Mouse (Mus musculus) MEL (cell line): ENCODE measurements around the gene Lpin3. TPM values are rescaled to one million over a fixed set of nuclear protein-coding genes. Genes with fewer than 3 reads are reported as not detected.

Experiments used
- DNase-seq: peaks from one replicate; pipeline ENCODE4 v3.0.0; 2011; ENCODE audit warnings: low read depth, low spot score
- H3K27ac ChIP-seq: 2 replicates; pipeline ENCODE4 v1.5.1; 2012; ENCODE audit warnings: low read depth, mild to moderate bottlenecking, control low read depth, low read length, moderate library complexity; ENCODE audit not compliant: control insufficient read depth
- H3K27me3 ChIP-seq, 2 experiments: fragments of 150-350 bp in 1 of 2; sonication (generic) in 1 of 2; 2 replicates each; pipeline ENCODE4 v1.6.1; 2012; ENCODE audit warnings: low read length in 2 of 2, mild to moderate bottlenecking in 2 of 2, improper control_type of control experiment in 1 of 2, moderate library complexity in 1 of 2; ENCODE audit not compliant: insufficient read depth in 2 of 2, control insufficient read depth in 1 of 2
- H3K36me3 ChIP-seq, 2 experiments: 2 replicates each; pipeline ENCODE4 v1.6.1; 2012 to 2014; ENCODE audit warnings: low read length in 2 of 2, improper control_type of control experiment in 1 of 2, inconsistent platforms in 1 of 2, mild to moderate bottlenecking in 1 of 2; ENCODE audit not compliant: insufficient read depth in 2 of 2, control insufficient read depth in 1 of 2
- H3K4me1 ChIP-seq, 2 experiments: fragments of 150-350 bp in 1 of 2; sonication (generic) in 1 of 2; 2 replicates each; pipeline ENCODE4 v1.6.1; 2012; ENCODE audit warnings: low read length in 2 of 2, improper control_type of control experiment in 1 of 2, mild to moderate bottlenecking in 1 of 2; ENCODE audit not compliant: insufficient read depth in 2 of 2, control insufficient read depth in 1 of 2
- H3K4me3 ChIP-seq, 2 experiments: fragments of 150-350 bp in 1 of 2; sonication (generic) in 1 of 2; 2 replicates each; pipeline ENCODE4 v1.5.1; 2012; ENCODE audit warnings: low read depth in 2 of 2, low read length in 2 of 2, mild to moderate bottlenecking in 2 of 2, moderate library complexity in 2 of 2, control low read depth in 1 of 2, improper control_type of control experiment in 1 of 2; ENCODE audit not compliant: control insufficient read depth in 1 of 2, insufficient read depth in 1 of 2
- H3K79me2 ChIP-seq: 2 replicates; pipeline ENCODE4 v1.6.1; 2012; ENCODE audit warnings: mild to moderate bottlenecking, low read length, moderate library complexity; ENCODE audit not compliant: control insufficient read depth, poor library complexity, insufficient read depth
- H3K9ac ChIP-seq: 2 replicates; pipeline ENCODE4 v1.6.1; 2012; ENCODE audit warnings: low read depth, mild to moderate bottlenecking, control low read depth, low read length, moderate library complexity; ENCODE audit not compliant: control insufficient read depth, poor library complexity, severe bottlenecking
- H3K9me3 ChIP-seq: fragments of 150-350 bp; sonication (generic); replicated peaks from 2 replicates; pipeline ENCODE4 v1.6.1; 2012; ENCODE audit warnings: mild to moderate bottlenecking, low read length, improper control_type of control experiment, moderate library complexity; ENCODE audit not compliant: insufficient read depth
- CHD2 ChIP-seq: IDR thresholded peaks from 2 replicates; pipeline ENCODE4 v1.6.1; 2011; ENCODE audit warnings: low read length, improper control_type of control experiment
- ELF1 ChIP-seq: IDR thresholded peaks from 2 replicates; pipeline ENCODE4 v1.6.1; 2014; ENCODE audit warnings: low read depth, mild to moderate bottlenecking, inconsistent platforms, low read length, improper control_type of control experiment, moderate library complexity
- EP300 ChIP-seq, 2 experiments: IDR thresholded peaks; 2 replicates each; pipeline ENCODE4 v1.6.1; 2011; ENCODE audit warnings: improper control_type of control experiment in 2 of 2, low read length in 2 of 2, low read depth in 1 of 2, mild to moderate bottlenecking in 1 of 2
- ETS1 ChIP-seq: IDR thresholded peaks from 2 replicates; pipeline ENCODE4 v1.6.1; 2012; ENCODE audit warnings: low read depth, mild to moderate bottlenecking, inconsistent platforms, low read length, improper control_type of control experiment, moderate library complexity
- GABPA ChIP-seq: IDR thresholded peaks from 2 replicates; pipeline ENCODE4 v1.6.1; 2012; ENCODE audit warnings: low read depth, mild to moderate bottlenecking, inconsistent platforms, low read length, improper control_type of control experiment, moderate library complexity
- HCFC1 ChIP-seq: IDR thresholded peaks from 2 replicates; pipeline ENCODE4 v1.6.1; 2012; ENCODE audit warnings: low read depth, mild to moderate bottlenecking, inconsistent platforms, low read length, improper control_type of control experiment, moderate library complexity
- JUND ChIP-seq: IDR thresholded peaks from 2 replicates; pipeline ENCODE4 v1.6.1; 2011; ENCODE audit warnings: low read depth, mild to moderate bottlenecking, improper control_type of control experiment, low read length
- KAT2A ChIP-seq: conservative IDR thresholded peaks from 2 replicates; pipeline ENCODE4 v1.6.1; 2012; ENCODE audit warnings: low read depth, low read length, improper control_type of control experiment, inconsistent platforms
- MAFK ChIP-seq: IDR thresholded peaks from 2 replicates; pipeline ENCODE4 v1.6.1; 2011; ENCODE audit warnings: low read depth, mild to moderate bottlenecking, low read length, improper control_type of control experiment, borderline replicate concordance
- MAZ ChIP-seq: IDR thresholded peaks from 2 replicates; pipeline ENCODE4 v1.6.1; 2012; ENCODE audit warnings: low read depth, mild to moderate bottlenecking, inconsistent platforms, low read length, improper control_type of control experiment
- MEF2A ChIP-seq: IDR thresholded peaks from 2 replicates; pipeline ENCODE4 v1.6.1; 2014; ENCODE audit warnings: low read depth, mild to moderate bottlenecking, inconsistent platforms, low read length, improper control_type of control experiment; ENCODE audit not compliant: poor library complexity, insufficient replicate concordance, severe bottlenecking; ENCODE audit errors: extremely low read depth
- MXI1 ChIP-seq: IDR thresholded peaks from 2 replicates; pipeline ENCODE4 v1.6.1; 2011; ENCODE audit warnings: mild to moderate bottlenecking, low read depth, low read length, improper control_type of control experiment
- MYC ChIP-seq: IDR thresholded peaks from 2 replicates; pipeline ENCODE4 v1.6.1; 2011; ENCODE audit warnings: low read depth, mild to moderate bottlenecking, low read length, improper control_type of control experiment, moderate library complexity
- NELFE ChIP-seq: IDR thresholded peaks from 2 replicates; pipeline ENCODE4 v1.6.1; 2011; ENCODE audit warnings: low read depth, low read length, improper control_type of control experiment
- POLR2A ChIP-seq, 2 experiments: IDR thresholded peaks; 2 replicates each; pipeline ENCODE4 v1.6.1; 2011 to 2012; ENCODE audit warnings: low read length in 2 of 2, mild to moderate bottlenecking in 2 of 2, control low read depth in 1 of 2, improper control_type of control experiment in 1 of 2, low read depth in 1 of 2, moderate library complexity in 1 of 2; ENCODE audit not compliant: control insufficient read depth in 1 of 2, insufficient read depth in 1 of 2, poor library complexity in 1 of 2
- RAD21 ChIP-seq: IDR thresholded peaks from 2 replicates; pipeline ENCODE4 v1.6.1; 2011; ENCODE audit warnings: mild to moderate bottlenecking, low read depth, low read length, improper control_type of control experiment
- SIN3A ChIP-seq: IDR thresholded peaks from 2 replicates; pipeline ENCODE4 v1.6.1; 2012; ENCODE audit warnings: low read length, improper control_type of control experiment, inconsistent platforms
- TAL1 ChIP-seq: IDR thresholded peaks from 2 replicates; pipeline ENCODE4 v1.6.1; 2012; ENCODE audit warnings: mild to moderate bottlenecking, inconsistent platforms, low read length, moderate library complexity, mixed read lengths
- TBP ChIP-seq: IDR thresholded peaks from 2 replicates; pipeline ENCODE4 v1.8.0; 2011; ENCODE audit warnings: low read depth, low read length, improper control_type of control experiment
- USF1 ChIP-seq: IDR thresholded peaks from 2 replicates; pipeline ENCODE4 v1.6.1; 2014; ENCODE audit warnings: low read depth, mild to moderate bottlenecking, inconsistent platforms, low read length, improper control_type of control experiment, moderate library complexity
- ZNF384 ChIP-seq: IDR thresholded peaks from 2 replicates; pipeline ENCODE4 v1.6.1; 2012; ENCODE audit warnings: low read depth, mild to moderate bottlenecking, inconsistent platforms, low read length, improper control_type of control experiment
- polyA plus RNA-seq, 2 experiments: library from polyadenylated mRNA; stranded (reverse) in 1 of 2; unstranded in 1 of 2; fragments of >175 nt in 1 of 2; fragments of >200 nt in 1 of 2; gene quantifications; 2 replicates each; pipeline versions ENCODE4 v1.2.1 to v1.2.4; 2012; ENCODE audit warnings: low replicate concordance in 2 of 2, low read depth in 1 of 2; ENCODE audit not compliant: insufficient read length in 2 of 2, insufficient read depth in 1 of 2, missing spikeins in 1 of 2
- total RNA-seq: library from RNA; depleted of rRNA; stranded (reverse); fragments of 300-350 nt; gene quantifications from 2 replicates; pipeline ENCODE4 v1.2.3, GENCODE M21; 2012

Lpin3 gene
- total and polyA plus RNA-seq, 3 experiments: 0.08 to 0.17 TPM; not detected in 1

DNA sequence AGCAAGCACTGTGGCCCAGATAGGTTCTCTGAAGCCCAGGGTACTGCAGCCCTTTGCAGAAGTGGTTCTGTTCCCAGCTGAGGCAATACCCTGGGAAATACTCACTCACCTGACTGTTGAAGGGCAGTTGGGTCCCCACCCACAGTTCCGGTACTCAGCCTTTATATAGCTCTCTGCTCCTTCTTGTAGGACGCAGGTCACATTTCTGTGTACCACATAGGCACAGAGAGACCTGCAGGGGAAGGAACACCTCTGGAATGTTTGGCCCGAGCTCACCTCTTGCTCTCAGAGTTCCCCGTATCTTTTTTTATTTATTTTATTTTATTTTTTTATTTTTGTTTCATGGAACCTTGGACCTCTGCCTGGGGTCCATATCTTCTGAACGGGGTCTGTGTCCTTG, 30.2 kb downstream of the Lpin3 start:
- H3K79me2 ChIP-seq: no peaks in the 10 kb centered on the region
- TF ChIP-seq TBP (no peak), TAL1 (no peak), USF1 (no peak), JUND (no peak), RAD21 (no peak), KAT2A (no peak), ETS1 (no peak), POLR2A (IDR thresholded peaks at IDR 0.05; ENCODE audit: control insufficient read depth in 1 of 2, insufficient read depth in 1 of 2, low read depth in 1 of 2, low read length in 2 of 2, poor library complexity in 1 of 2) (no peak), CHD2 (no peak), GABPA (no peak)
- no peak for DNase-seq
- no peaks in the 10 kb centered on the region for H3K36me3 ChIP-seq
- no peak overlapping the region for H3K27ac ChIP-seq
- no peak overlapping the region for H3K4me3 ChIP-seq
- no peaks in the 10 kb centered on the region for H3K27me3 ChIP-seq
- H3K4me1 ChIP-seq: no peaks in the 10 kb centered on the region
- H3K9ac ChIP-seq: no peak overlapping the region
- no peaks in the 10 kb centered on the region for H3K9me3 ChIP-seq

DNA sequence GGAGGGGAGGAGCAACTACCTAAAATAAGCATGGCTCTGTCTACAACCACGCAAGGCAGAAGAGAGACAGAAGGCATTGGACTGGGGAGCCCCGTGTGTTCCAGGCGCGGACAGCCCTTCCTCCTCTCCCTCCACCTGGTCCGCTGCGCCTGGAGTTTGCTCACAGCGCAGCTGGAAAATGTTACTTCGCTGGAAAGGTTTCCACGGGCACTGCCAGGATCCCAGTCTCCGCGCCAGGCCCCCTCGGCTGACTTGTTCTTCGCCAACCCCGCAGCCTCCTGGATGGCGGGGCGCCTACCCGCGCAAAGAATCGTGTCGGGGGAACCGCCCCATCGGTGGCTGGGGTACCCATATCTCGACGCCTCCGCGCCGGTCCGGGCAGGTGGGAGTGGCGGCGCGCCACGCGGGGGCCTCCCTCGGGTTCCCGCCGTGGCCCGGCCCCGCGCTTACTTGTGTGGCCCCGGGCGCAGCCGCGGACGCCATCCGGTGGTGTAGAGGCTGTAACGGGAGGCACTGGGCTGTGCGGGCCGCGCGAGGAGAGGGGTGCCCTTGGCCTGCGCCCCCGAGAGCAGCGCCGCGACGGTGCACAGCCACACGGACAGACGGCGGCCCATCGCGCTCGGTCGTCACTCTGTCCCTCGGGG, 31.2 kb downstream of the Lpin3 start:
- Histone ChIP-seq H3K27ac (no peak overlapping the region), H3K4me3 (no peak overlapping the region), H3K9me3 (no peaks in the 10 kb centered on the region), H3K4me1 (no peaks in the 10 kb centered on the region), H3K27me3 (no peaks in the 10 kb centered on the region), H3K36me3 (no peaks in the 10 kb centered on the region), H3K9ac (no peak overlapping the region), H3K79me2 (no peaks in the 10 kb centered on the region)
- DNase-seq: no peak
- TF ChIP-seq ELF1: no peak
- TF ChIP-seq HCFC1: no peak
- no peak for TF ChIP-seq TBP
- no peak for TF ChIP-seq TAL1
- no peak for TF ChIP-seq NELFE
- TF ChIP-seq MAFK: no peak

DNA sequence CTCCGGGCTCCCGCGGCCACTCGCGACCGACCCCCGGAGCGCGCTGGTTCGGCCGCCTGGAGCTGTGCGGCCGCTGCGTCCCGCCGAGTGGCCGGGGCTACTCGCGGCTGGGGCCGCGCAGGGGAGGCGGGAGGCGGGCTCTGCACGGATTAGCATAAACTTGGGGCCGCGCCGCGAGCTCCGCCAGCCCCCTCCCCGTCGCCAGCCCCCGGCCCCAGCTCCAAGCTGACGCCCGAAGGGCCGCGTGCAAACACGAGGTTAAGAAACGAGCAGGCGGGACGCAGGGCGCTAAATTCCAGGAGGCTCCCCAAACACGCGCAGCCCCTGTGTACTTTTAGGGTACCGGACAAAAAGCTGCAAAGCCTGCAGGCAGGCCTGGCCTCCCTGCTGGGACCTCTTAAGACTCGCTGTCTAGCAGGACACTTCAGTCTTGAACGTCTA, 31.8 kb downstream of the Lpin3 start, which contains the start of gene Emilin3:
TSS of gene Emilin3 (minus strand) at position 98 of the 441 bp plus-strand sequence.
- TF ChIP-seq NELFE: no peak
- no peak for TF ChIP-seq MYC
- no peak for TF ChIP-seq USF1
- TF ChIP-seq ZNF384: no peak
- no peak for TF ChIP-seq CHD2
- no peak for TF ChIP-seq MEF2A
- no peak for TF ChIP-seq ETS1
- no peak for TF ChIP-seq MAZ
- TF ChIP-seq RAD21: no peak
- TF ChIP-seq MXI1: no peak
- no peak for TF ChIP-seq JUND
- no peak for TF ChIP-seq SIN3A
- TF ChIP-seq EP300 (IDR thresholded peaks at IDR 0.05; ENCODE audit: low read depth in 1 of 2, low read length in 2 of 2): no peak
- no peak for TF ChIP-seq GABPA
- TF ChIP-seq KAT2A: no peak
- TF ChIP-seq, all 39 proteins: peak for 0
- H3K27me3 ChIP-seq: no peaks in the 10 kb centered on the region

More for the DNA sequence above, 31.8 kb downstream of the Lpin3 start, which contains the start of gene Emilin3:
- H3K9ac ChIP-seq: no peak within 1 kb of the TSS
- DNase-seq: no peak
- H3K27ac ChIP-seq: no peak within 1 kb of the TSS
- H3K4me1 ChIP-seq: no peaks in the 10 kb centered on the region
- H3K79me2 ChIP-seq: no peaks in the 10 kb centered on the region
- no peaks in the 10 kb centered on the region for H3K9me3 ChIP-seq
- H3K4me3 ChIP-seq: no peak within 1 kb of the TSS
- no peaks in the 10 kb centered on the region for H3K36me3 ChIP-seq
